Mouse (Mus musculus) liver, embryonic 15.5 days (tissue): Measurements from ENCODE around the gene Ccr4. TPM values are rescaled to one million over a fixed set of nuclear protein-coding genes. Genes with fewer than 3 reads are reported as not detected.
"Not testable (repeated sequence)": the region's sequence is repeated elsewhere in the genome, so short reads cannot be mapped to it uniquely, and the experiment has no call there.

Experiments
- ATAC-seq: fragments of 200-750 bp; cut with Nextera tagmentation; 2 replicates; pipeline ENCODE4 v1.8.0; 2017; ENCODE audit warnings: moderate number of reproducible peaks, mild to moderate bottlenecking, moderate library complexity; ENCODE audit not compliant: insufficient read depth
- H3K27ac ChIP-seq: fragments of 300-500 bp; sonication (generic); replicated peaks from 2 replicates; pipeline ENCODE4 v1.5.1; 2015; ENCODE audit warnings: mild to moderate bottlenecking, inconsistent platforms
- H3K27me3 ChIP-seq: fragments of 300-500 bp; sonication (generic); 2 replicates; pipeline ENCODE4 v1.6.1; 2015; ENCODE audit warnings: mild to moderate bottlenecking, inconsistent platforms
- H3K36me3 ChIP-seq: fragments of 300-500 bp; sonication (generic); replicated peaks from 2 replicates; pipeline ENCODE4 v1.6.1; 2015; ENCODE audit warnings: moderate library complexity, mild to moderate bottlenecking, inconsistent platforms
- H3K4me1 ChIP-seq: fragments of 300-500 bp; sonication (generic); replicated peaks from 2 replicates; pipeline ENCODE4 v1.6.1; 2015; ENCODE audit warnings: inconsistent platforms
- H3K4me2 ChIP-seq: fragments of 300-500 bp; sonication (generic); 2 replicates; pipeline ENCODE4 v1.6.1; 2015; ENCODE audit warnings: moderate library complexity, mild to moderate bottlenecking, inconsistent platforms
- H3K4me3 ChIP-seq: fragments of 300-500 bp; sonication (generic); replicated peaks from 2 replicates; pipeline ENCODE4 v1.5.1; 2015; ENCODE audit warnings: mild to moderate bottlenecking, inconsistent platforms
- H3K9ac ChIP-seq: fragments of 300-500 bp; sonication (generic); 2 replicates; pipeline ENCODE4 v1.6.1; 2015; ENCODE audit warnings: moderate library complexity, mild to moderate bottlenecking, inconsistent platforms
- H3K9me3 ChIP-seq: fragments of 300-500 bp; sonication (generic); replicated peaks from 2 replicates; pipeline ENCODE4 v1.6.1; 2016; ENCODE audit warnings: inconsistent platforms
- WGBS: fragments of 180-500 bp; shearing (Covaris S2); methylation state at CpG from one replicate; pipeline ENCODE4 v1.1.7; 2015; ENCODE audit warnings: mixed read lengths; ENCODE audit not compliant: insufficient replicate concordance; 5-methylcytosine and 5-hydroxymethylcytosine counted together
- polyA plus RNA-seq: library from polyadenylated mRNA; unstranded; fragments of >200 nt; fragmentation: Nextera tagmentation; extraction: Ambion mirVana; gene quantifications from 2 replicates; pipeline ENCODE4 v1.2.1, GENCODE M21; 2015

Ccr4 gene
- polyA plus RNA-seq, 1 experiment from 2014 or later = not detected

DNA sequence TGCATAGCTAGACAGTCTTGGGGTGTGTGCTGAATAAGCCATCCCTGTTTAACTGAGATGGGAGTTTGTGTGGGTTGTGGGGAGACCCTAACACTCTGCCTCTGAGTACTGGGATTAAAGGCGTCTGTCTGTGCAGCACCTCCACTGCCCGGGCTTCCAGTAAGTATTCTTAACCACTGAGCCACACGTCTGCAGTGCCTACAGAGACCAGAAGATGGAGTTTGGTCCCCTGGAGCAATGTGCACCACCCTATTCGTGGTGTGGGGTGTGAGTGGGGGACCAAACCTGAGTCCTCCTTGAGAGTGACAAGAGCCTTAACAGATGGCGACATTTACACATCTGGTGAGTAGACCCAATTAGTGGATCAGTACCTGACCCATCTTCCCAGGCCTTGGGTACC, 17.3 kb upstream of the Ccr4 start:
- H3K36me3 ChIP-seq = no peaks in the 10 kb centered on the region
- H3K27me3 ChIP-seq = no peaks in the 10 kb centered on the region
- ATAC-seq = no peak
- H3K4me1 ChIP-seq = peaks cover 18% of the 10 kb centered on the region
- 38% methylated on average over 5 of the region's 5 CpGs for WGBS
- H3K4me2 ChIP-seq = no peak overlapping the region
- H3K4me3 ChIP-seq = no peak overlapping the region
- H3K27ac ChIP-seq = peak overlapping the region; percentile 55; the same call in 1 of the 2 replicates
- H3K9me3 ChIP-seq = no peaks in the 10 kb centered on the region
- no peak overlapping the region for H3K9ac ChIP-seq

DNA sequence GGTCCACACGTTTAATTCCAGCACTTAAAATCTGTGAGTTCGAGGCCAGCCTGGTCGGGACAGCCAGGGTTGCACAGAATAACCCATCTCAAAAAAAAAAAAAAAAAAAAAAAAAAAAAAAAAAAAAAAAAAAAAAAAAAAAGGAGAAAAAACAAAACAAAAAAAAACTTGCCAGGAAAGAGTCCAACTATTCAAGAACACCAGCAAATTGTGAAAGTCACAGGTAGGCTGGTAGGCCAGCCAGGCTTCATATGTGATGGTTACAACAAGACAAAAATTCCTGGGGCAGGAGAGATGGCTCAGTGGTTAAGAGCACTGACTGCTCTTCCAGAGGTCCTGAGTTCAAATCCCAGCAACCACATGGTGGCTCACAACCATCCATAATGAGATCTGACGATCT, 15.8 kb upstream of the Ccr4 start:
- not testable (repeated sequence) for ATAC-seq
- WGBS = 58% methylated on average over 4 of the region's 4 CpGs

GRCm38 (mm10) chr9:114518812-114519477, 14.2 kb upstream of the Ccr4 start:
- Histone ChIP-seq H3K36me3 (peaks cover 2% of the 10 kb centered on the region), H3K9me3 (no peaks in the 10 kb centered on the region), H3K27ac (0 out of 2 replicates have a peak overlapping the region, but pooled peaks have one; percentile 14), H3K4me1 (peaks cover 7% of the 10 kb centered on the region; the same call in 1 of the 2 replicates), H3K9ac (no peak overlapping the region), H3K4me2 (no peak overlapping the region), H3K4me3 (no peak overlapping the region), H3K27me3 (no peaks in the 10 kb centered on the region)
- 64% methylated on average over 9 of the region's 9 CpGs for WGBS
- no peak for ATAC-seq

More for the DNA sequence above, 15.8 kb upstream of the Ccr4 start:
- H3K27ac ChIP-seq, H3K27me3 ChIP-seq, H3K9me3 ChIP-seq, H3K4me2 ChIP-seq, H3K4me3 ChIP-seq, H3K9ac ChIP-seq, H3K36me3 ChIP-seq, H3K4me1 ChIP-seq: not testable (repeated sequence)

DNA sequence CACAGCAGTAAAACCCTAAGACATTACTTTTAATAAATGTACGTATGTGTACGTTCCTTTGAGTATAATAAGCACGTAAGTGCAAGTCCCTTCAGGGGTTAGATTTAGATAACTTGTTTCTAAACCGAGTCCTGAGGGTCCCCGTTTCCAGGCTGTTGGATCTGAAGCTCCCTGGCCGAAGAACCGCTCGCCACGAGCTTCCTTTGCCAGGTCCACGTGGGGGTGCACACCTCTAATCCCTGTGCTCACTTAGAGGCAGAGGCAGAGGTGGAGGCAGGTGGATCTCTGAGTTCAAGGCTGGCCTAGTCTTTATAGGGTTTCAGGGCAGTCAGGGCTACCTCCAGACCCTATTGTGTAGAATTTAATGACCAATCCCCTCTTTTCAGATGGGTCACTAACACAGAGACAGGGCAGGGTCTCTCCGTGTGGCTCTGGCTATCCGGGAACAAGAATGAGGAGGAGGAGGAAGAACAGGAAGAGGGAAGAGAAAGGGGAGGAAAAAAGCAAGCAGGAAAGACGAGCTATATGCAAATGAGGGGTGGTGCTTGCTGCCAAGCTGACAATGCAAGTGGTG, 13.3 kb upstream of the Ccr4 start:
- Histone ChIP-seq H3K27me3 (no peaks in the 10 kb centered on the region), H3K4me1 (peaks cover 7% of the 10 kb centered on the region; the same call in 1 of the 2 replicates), H3K27ac (no peak overlapping the region), H3K4me2 (no peak overlapping the region), H3K4me3 (no peak overlapping the region), H3K36me3 (peaks cover 11% of the 10 kb centered on the region), H3K9me3 (0 out of 2 replicates have a peak, but pooled peaks cover 5% of the 10 kb centered on the region), H3K9ac (no peak overlapping the region)
- 57% methylated on average over 13 of the region's 13 CpGs for WGBS
- no peak for ATAC-seq

DNA sequence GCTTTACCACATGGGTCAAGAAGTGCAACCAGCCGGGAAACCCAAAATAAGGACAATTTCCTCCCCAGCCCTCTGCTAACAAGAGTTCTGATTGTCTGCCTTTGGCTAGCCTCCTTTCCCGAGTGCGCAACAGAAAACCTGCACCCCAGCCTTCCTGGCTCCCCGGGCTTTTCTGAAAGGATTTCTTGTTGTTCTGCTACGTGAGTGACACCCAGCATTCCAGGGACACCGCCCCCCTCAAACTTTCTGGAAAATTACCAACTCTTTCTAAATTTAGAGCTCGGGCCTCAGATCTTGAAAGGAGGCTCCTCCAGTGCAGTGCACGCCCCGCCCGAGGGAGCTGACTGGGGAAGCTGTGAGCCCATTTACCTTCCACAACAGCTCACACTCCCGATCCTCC, 10.6 kb upstream of the Ccr4 start, which contains the start of gene C130032M10Rik:
TSS of gene C130032M10Rik (plus strand) at position 334 of the 400 bp plus-strand sequence.
- no peak for ATAC-seq
- no peaks in the 10 kb centered on the region for H3K27me3 ChIP-seq
- peaks cover 5% of the 10 kb centered on the region; the same call in 1 of the 2 replicates for H3K9me3 ChIP-seq
- WGBS = 67% methylated on average over 11 of the region's 11 CpGs
- H3K4me1 ChIP-seq = 0 out of 2 replicates have a peak, but pooled peaks cover 3% of the 10 kb centered on the region
- no peak within 1 kb of the TSS for H3K4me3 ChIP-seq
- peaks cover 17% of the 10 kb centered on the region for H3K36me3 ChIP-seq
- H3K9ac ChIP-seq = no peak within 1 kb of the TSS
- H3K4me2 ChIP-seq = no peak within 1 kb of the TSS
- no peak within 1 kb of the TSS for H3K27ac ChIP-seq

GRCm38 (mm10) chr9:114512831-114513230, 8.1 kb upstream of the Ccr4 start:
- no peak for ATAC-seq
- no peak overlapping the region for H3K27ac ChIP-seq
- peaks cover 5% of the 10 kb centered on the region; the same call in 1 of the 2 replicates for H3K9me3 ChIP-seq
- no peak overlapping the region for H3K4me3 ChIP-seq
- no peaks in the 10 kb centered on the region for H3K4me1 ChIP-seq
- no peak overlapping the region for H3K4me2 ChIP-seq
- H3K9ac ChIP-seq = no peak overlapping the region
- no peaks in the 10 kb centered on the region for H3K27me3 ChIP-seq
- peaks cover 17% of the 10 kb centered on the region for H3K36me3 ChIP-seq
- 83% methylated on average over 21 of the region's 21 CpGs for WGBS

GRCm38 (mm10) chr9:114509785-114510184, 5.1 kb upstream of the Ccr4 start:
- H3K4me3 ChIP-seq = no peak overlapping the region
- WGBS = 53% methylated on average over 9 of the region's 9 CpGs

GRCm38 (mm10) chr9:114507421-114507820, 2.7 kb upstream of the Ccr4 start:
- WGBS = 66% methylated on average over 9 of the region's 9 CpGs
- H3K4me1 ChIP-seq = peaks cover 10% of the 10 kb centered on the region
- ATAC-seq = no peak
- H3K9me3 ChIP-seq = no peaks in the 10 kb centered on the region; the same call in 1 of the 2 replicates
- H3K27me3 ChIP-seq = no peaks in the 10 kb centered on the region
- no peak overlapping the region for H3K9ac ChIP-seq
- H3K4me2 ChIP-seq = no peak overlapping the region
- H3K27ac ChIP-seq = no peak overlapping the region
- H3K4me3 ChIP-seq = no peak overlapping the region
- H3K36me3 ChIP-seq = peaks cover under 1% of the 10 kb centered on the region; the same call in 1 of the 2 replicates

More at GRCm38 (mm10) chr9:114509785-114510184, 5.1 kb upstream of the Ccr4 start:
- H3K9ac ChIP-seq = no peak overlapping the region
- peaks cover 17% of the 10 kb centered on the region for H3K36me3 ChIP-seq
- H3K9me3 ChIP-seq = peaks cover 5% of the 10 kb centered on the region; the same call in 1 of the 2 replicates
- no peak for ATAC-seq
- H3K4me2 ChIP-seq = no peak overlapping the region
- H3K27me3 ChIP-seq = no peaks in the 10 kb centered on the region
- H3K4me1 ChIP-seq = no peaks in the 10 kb centered on the region
- H3K27ac ChIP-seq = no peak overlapping the region

GRCm38 (mm10) chr9:114506564-114506963, 1.8 kb upstream of the Ccr4 start:
- Histone ChIP-seq H3K36me3 (no peaks in the 10 kb centered on the region), H3K4me2 (no peak overlapping the region), H3K4me3 (no peak overlapping the region), H3K4me1 (peaks cover 15% of the 10 kb centered on the region), H3K27ac (no peak overlapping the region), H3K9me3 (no peaks in the 10 kb centered on the region), H3K9ac (no peak overlapping the region), H3K27me3 (no peaks in the 10 kb centered on the region)
- WGBS = 50% methylated on average over 4 of the region's 4 CpGs
- no peak for ATAC-seq

DNA sequence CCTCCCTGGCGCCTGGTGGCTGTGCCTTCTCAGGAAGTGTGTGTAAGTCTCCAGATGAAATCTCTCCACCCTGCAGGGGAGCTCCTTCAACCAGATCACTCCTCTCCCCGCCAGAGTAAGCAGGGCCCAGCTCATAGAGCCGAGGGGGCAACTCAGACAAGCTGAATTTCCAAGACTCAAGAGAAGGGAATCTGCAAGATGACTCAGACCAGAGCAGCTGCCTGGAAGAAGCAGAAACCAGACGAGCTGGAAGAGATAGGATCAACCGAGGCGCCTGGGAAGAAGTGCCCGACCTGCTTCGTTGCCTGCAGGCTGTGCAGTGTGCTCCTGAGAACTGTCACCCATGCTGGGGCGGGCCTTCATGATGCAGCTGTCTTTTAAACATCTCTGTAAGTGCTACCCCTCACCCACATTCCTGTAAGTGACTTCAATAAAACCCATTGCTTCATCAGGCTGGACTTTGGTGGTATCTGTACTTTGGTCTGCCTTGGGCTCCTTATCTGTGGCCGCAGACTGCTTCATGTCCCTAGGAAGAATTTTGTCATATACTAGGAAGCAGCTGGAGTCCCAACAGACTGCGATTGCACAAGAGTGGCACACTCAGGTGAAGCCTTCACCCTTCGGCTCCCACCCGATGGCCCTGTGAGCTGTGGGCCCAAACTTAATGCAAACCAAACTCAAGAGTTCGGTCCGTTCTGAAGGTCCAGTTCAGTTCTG, 1.8 kb downstream of the Ccr4 start:
- no peak overlapping the region for H3K27ac ChIP-seq
- H3K9me3 ChIP-seq = no peaks in the 10 kb centered on the region
- H3K4me1 ChIP-seq = peaks cover 15% of the 10 kb centered on the region
- H3K4me3 ChIP-seq = no peak overlapping the region
- no peak for ATAC-seq
- H3K4me2 ChIP-seq = peak overlapping the region; percentile 3; the same call in 1 of the 2 replicates
- H3K27me3 ChIP-seq = no peaks in the 10 kb centered on the region
- no peak overlapping the region for H3K9ac ChIP-seq
- WGBS = 20% methylated on average over 15 of the region's 15 CpGs
- H3K36me3 ChIP-seq = no peaks in the 10 kb centered on the region

GRCm38 (mm10) chr9:114501913-114502312, 2.8 kb downstream of the Ccr4 start:
- WGBS = 56% methylated on average over 11 of the region's 11 CpGs
- H3K27ac ChIP-seq = no peak overlapping the region
- ATAC-seq = no peak
- no peaks in the 10 kb centered on the region for H3K27me3 ChIP-seq
- H3K4me3 ChIP-seq = no peak overlapping the region
- H3K9ac ChIP-seq = no peak overlapping the region
- H3K9me3 ChIP-seq = no peaks in the 10 kb centered on the region
- no peaks in the 10 kb centered on the region for H3K36me3 ChIP-seq
- peaks cover 15% of the 10 kb centered on the region for H3K4me1 ChIP-seq
- no peak overlapping the region for H3K4me2 ChIP-seq
